Mouse (Mus musculus): Measurements from ENCODE around the gene Ptprd. TPM values are rescaled to one million over a fixed set of nuclear protein-coding genes. Genes with fewer than 3 reads are reported as not detected.

Gene Ptprd
- polyA plus RNA-seq, 1 experiment: 1.2 TPM

DNA sequence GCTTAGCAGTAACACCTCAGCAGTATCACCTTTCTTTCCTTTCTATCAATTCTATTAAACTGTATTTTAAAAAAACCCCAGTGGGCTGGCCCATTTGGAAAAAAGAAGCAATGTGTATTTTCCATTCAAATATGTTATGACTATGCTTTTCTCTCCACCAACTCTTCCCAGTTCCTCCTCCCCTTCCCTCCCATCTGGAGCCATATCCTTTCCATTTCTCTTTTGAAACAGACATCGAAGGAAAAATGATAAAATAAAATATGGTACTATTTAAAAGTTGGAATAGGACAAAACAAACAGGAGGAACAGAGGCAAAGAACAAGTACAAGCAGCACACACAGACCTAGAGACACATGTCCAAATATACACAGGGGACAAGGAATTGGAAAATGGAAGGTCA is 1372.7 kb downstream of the Ptprd start:
- no peak overlapping the region for H3K4me3 ChIP-seq (ENCODE audit: insufficient read depth, poor library complexity, severe bottlenecking)
- no peaks in the 10 kb centered on the region for H3K79me3 ChIP-seq (ENCODE audit: low read depth)
- H3K36me3 ChIP-seq (ENCODE audit: control insufficient read depth, insufficient read depth): no peaks in the 10 kb centered on the region
- TF ChIP-seq FOSL1 (IDR thresholded peaks at IDR 0.05; ENCODE audit: insufficient read depth, low read length, poor library complexity, severe bottlenecking): no peak
- no peak for TF ChIP-seq USF1 (IDR thresholded peaks at IDR 0.05; ENCODE audit: low read depth)
- TF ChIP-seq CTCF (IDR thresholded peaks at IDR 0.05; ENCODE audit: control insufficient read depth, insufficient read depth, insufficient read length): no peak
- no peak for TF ChIP-seq CEBPB (IDR thresholded peaks at IDR 0.05; ENCODE audit: low read depth)
- TF ChIP-seq MYOG (IDR thresholded peaks at IDR 0.05; ENCODE audit: control insufficient read depth, extremely low read depth, insufficient read length): no peak
- TF ChIP-seq MAX (IDR thresholded peaks at IDR 0.05): no peak
- no peak for TF ChIP-seq MYOD1 (IDR thresholded peaks at IDR 0.05; ENCODE audit: control insufficient read depth, insufficient read length, low read depth)
- no peaks in the 10 kb centered on the region for H3K27me3 ChIP-seq (ENCODE audit: control insufficient read depth, insufficient read depth, insufficient read length)
- no peak overlapping the region for H3ac ChIP-seq (ENCODE audit: control insufficient read depth, insufficient read length, low read depth)
- H3K79me2 ChIP-seq (ENCODE audit: control insufficient read depth, insufficient read depth): no peaks in the 10 kb centered on the region

DNA sequence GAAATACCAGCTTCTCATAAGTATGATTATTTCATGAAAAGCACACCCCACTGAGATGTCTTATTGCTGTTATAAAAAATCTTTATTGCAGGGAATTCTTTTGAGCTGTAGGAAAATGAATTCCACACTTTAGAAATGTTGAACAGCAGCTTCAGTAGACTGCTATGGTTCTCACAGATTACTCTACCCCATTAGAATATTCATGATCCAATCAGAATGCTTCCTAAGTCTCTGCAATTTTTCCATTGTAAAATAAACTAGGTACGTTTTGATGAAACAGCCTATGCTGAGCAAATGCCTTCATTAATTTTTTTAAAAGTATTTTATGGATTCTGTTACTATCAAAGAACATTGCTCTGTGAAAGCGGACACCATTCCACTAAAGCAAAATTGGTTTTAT is 1399.6 kb downstream of the Ptprd start:
- Histone ChIP-seq H3K4me3 (ENCODE audit: insufficient read depth, poor library complexity, severe bottlenecking) (no peak overlapping the region), H3K27me3 (ENCODE audit: control insufficient read depth, insufficient read depth, insufficient read length) (no peaks in the 10 kb centered on the region), H3K79me2 (ENCODE audit: control insufficient read depth, insufficient read depth) (no peaks in the 10 kb centered on the region), H3ac (ENCODE audit: control insufficient read depth, insufficient read length, low read depth) (no peak overlapping the region), H3K79me3 (ENCODE audit: low read depth) (no peaks in the 10 kb centered on the region), H3K36me3 (ENCODE audit: control insufficient read depth, insufficient read depth) (no peaks in the 10 kb centered on the region)
- no peak for TF ChIP-seq MYOD1 (IDR thresholded peaks at IDR 0.05; ENCODE audit: control insufficient read depth, insufficient read length, low read depth)
- TF ChIP-seq CEBPB (IDR thresholded peaks at IDR 0.05; ENCODE audit: low read depth): no peak
- no peak for TF ChIP-seq MYOG (IDR thresholded peaks at IDR 0.05; ENCODE audit: control insufficient read depth, extremely low read depth, insufficient read length)
- no peak for TF ChIP-seq FOSL1 (IDR thresholded peaks at IDR 0.05; ENCODE audit: insufficient read depth, low read length, poor library complexity, severe bottlenecking)
- TF ChIP-seq USF1 (IDR thresholded peaks at IDR 0.05; ENCODE audit: low read depth): no peak
- no peak for TF ChIP-seq CTCF (IDR thresholded peaks at IDR 0.05; ENCODE audit: control insufficient read depth, insufficient read depth, insufficient read length)
- no peak for TF ChIP-seq MAX (IDR thresholded peaks at IDR 0.05)

DNA sequence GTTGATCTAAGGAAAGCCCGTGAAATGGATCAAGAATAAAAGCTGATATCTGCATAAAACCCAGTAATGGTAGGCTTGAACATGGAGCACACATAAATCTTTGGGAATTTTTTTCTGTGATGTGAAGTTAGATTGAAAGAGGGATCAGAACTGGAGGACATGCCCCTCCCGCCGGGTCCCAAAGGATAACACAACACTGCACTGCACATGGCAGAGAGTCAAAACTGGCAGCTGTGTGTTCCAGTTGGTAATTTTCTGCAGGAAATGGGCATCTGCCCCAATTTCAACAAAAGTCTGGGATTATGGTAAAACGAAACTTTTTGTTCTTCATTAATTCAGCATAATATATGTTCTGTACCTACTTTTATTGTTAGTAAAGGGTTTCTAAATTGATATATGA is 1409.1 kb downstream of the Ptprd start:
- no peaks in the 10 kb centered on the region for H3K79me3 ChIP-seq (ENCODE audit: low read depth)
- no peak overlapping the region for H3K4me3 ChIP-seq (ENCODE audit: insufficient read depth, poor library complexity, severe bottlenecking)
- no peak overlapping the region for H3ac ChIP-seq (ENCODE audit: control insufficient read depth, insufficient read length, low read depth)
- no peaks in the 10 kb centered on the region for H3K27me3 ChIP-seq (ENCODE audit: control insufficient read depth, insufficient read depth, insufficient read length)
- TF ChIP-seq MAX (IDR thresholded peaks at IDR 0.05) (no peak), FOSL1 (IDR thresholded peaks at IDR 0.05; ENCODE audit: insufficient read depth, low read length, poor library complexity, severe bottlenecking) (no peak), MYOD1 (IDR thresholded peaks at IDR 0.05; ENCODE audit: control insufficient read depth, insufficient read length, low read depth) (no peak), USF1 (IDR thresholded peaks at IDR 0.05; ENCODE audit: low read depth) (no peak), CTCF (IDR thresholded peaks at IDR 0.05; ENCODE audit: control insufficient read depth, insufficient read depth, insufficient read length) (no peak), CEBPB (IDR thresholded peaks at IDR 0.05; ENCODE audit: low read depth) (no peak), MYOG (IDR thresholded peaks at IDR 0.05; ENCODE audit: control insufficient read depth, extremely low read depth, insufficient read length) (no peak)
- no peaks in the 10 kb centered on the region for H3K79me2 ChIP-seq (ENCODE audit: control insufficient read depth, insufficient read depth)
- no peaks in the 10 kb centered on the region for H3K36me3 ChIP-seq (ENCODE audit: control insufficient read depth, insufficient read depth)

DNA sequence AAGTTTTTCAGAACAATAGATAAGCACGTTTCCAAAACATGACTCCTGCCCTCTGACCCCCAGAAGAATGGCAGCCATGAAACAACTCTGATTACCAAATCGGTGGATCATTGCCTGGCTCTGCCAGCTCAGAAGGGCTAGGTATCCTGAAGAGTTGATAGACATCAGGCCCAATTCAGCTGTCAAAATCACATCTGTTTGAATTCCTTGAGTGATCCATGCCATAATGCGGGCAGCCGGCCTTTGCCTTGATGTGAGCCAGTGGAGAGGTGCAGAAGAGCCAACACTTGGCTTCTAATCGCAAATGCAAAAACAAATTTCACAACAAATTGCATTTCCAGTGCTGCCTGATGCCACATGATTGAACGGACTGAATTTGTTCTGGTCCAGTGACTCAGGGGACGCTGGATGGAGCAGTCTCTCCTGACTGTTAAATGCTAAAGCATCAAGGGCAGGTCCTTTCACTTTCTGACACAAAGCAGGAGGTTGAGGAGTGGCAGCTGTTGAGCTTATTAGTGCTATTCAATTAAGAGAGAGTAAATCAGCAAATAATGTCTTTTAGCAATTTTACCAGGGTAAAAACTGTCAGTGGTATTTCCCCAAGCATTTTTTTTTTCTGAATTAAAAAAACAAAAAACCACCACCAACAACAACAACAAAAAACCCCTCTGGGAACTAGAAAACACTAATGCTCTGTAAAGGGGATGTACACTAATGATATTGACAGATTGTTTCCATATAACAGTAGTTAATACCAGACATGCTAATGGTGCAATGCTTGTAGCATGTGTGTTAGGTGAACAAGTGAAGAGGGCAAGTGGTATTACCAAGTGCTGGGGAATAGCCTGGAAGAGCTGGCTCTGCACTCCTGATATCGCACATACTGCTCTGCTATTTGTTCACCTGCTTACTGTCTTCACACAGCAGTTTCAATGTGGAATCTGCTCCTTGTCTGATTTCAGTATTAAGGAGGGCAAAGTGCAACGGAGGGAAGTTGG is 1413.5 kb downstream of the Ptprd start:
- Histone ChIP-seq H3K36me3 (ENCODE audit: control insufficient read depth, insufficient read depth) (no peaks in the 10 kb centered on the region), H3K27me3 (ENCODE audit: control insufficient read depth, insufficient read depth, insufficient read length) (no peaks in the 10 kb centered on the region), H3ac (ENCODE audit: control insufficient read depth, insufficient read length, low read depth) (no peak overlapping the region), H3K79me3 (ENCODE audit: low read depth) (no peaks in the 10 kb centered on the region), H3K4me3 (ENCODE audit: insufficient read depth, poor library complexity, severe bottlenecking) (no peak overlapping the region), H3K79me2 (ENCODE audit: control insufficient read depth, insufficient read depth) (no peaks in the 10 kb centered on the region)
- TF ChIP-seq MYOG (IDR thresholded peaks at IDR 0.05; ENCODE audit: control insufficient read depth, extremely low read depth, insufficient read length) (no peak), FOSL1 (IDR thresholded peaks at IDR 0.05; ENCODE audit: insufficient read depth, low read length, poor library complexity, severe bottlenecking) (no peak), CEBPB (IDR thresholded peaks at IDR 0.05; ENCODE audit: low read depth) (no peak), USF1 (IDR thresholded peaks at IDR 0.05; ENCODE audit: low read depth) (no peak), MYOD1 (IDR thresholded peaks at IDR 0.05; ENCODE audit: control insufficient read depth, insufficient read length, low read depth) (no peak), MAX (IDR thresholded peaks at IDR 0.05) (no peak), CTCF (IDR thresholded peaks at IDR 0.05; ENCODE audit: control insufficient read depth, insufficient read depth, insufficient read length) (no peak)

DNA sequence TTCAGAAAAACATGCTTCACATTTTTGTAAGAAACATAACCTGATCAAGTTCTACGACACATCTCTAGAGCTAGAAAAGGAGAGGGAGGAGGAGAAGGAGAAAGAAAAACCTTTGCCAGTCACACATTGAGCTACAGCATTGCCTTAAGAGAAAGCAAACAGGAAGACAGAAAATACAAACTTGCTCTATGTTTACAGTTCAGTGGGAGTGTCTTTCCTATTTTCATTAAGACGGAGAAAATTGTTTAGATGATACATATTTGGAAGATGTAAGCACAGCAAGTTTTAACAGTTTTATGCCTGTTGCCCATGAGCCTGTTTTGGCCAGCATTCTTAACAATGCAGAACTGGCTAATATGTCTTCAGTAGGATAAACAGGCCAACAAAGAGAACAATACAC is 1426.4 kb downstream of the Ptprd start:
- Histone ChIP-seq H3K27me3 (ENCODE audit: control insufficient read depth, insufficient read depth, insufficient read length) (no peaks in the 10 kb centered on the region), H3K36me3 (ENCODE audit: control insufficient read depth, insufficient read depth) (no peaks in the 10 kb centered on the region), H3K79me2 (ENCODE audit: control insufficient read depth, insufficient read depth) (no peaks in the 10 kb centered on the region), H3K4me3 (ENCODE audit: insufficient read depth, poor library complexity, severe bottlenecking) (no peak overlapping the region), H3ac (ENCODE audit: control insufficient read depth, insufficient read length, low read depth) (no peak overlapping the region), H3K79me3 (ENCODE audit: low read depth) (no peaks in the 10 kb centered on the region)
- TF ChIP-seq USF1 (IDR thresholded peaks at IDR 0.05; ENCODE audit: low read depth): no peak
